Mouse (Mus musculus) stomach, postnatal 0 days (tissue): Measurements from ENCODE around the gene Rap1gap.

Experiments
- CTCF ChIP-seq: IDR thresholded peaks from 2 replicates; pipeline ENCODE4 v1.5.1; 2016; ENCODE audit warnings: antibody characterized with exemption, low read depth, mild to moderate bottlenecking, moderate library complexity
- EP300 ChIP-seq: optimal IDR thresholded peaks from 2 replicates; pipeline ENCODE3; 2016; ENCODE audit warnings: antibody characterized with exemption

- TF ChIP-seq CTCF (no peak), EP300 (no peak)
Measured at GRCm38 (mm10) chr4:137666958-137667345, 2.4 kb downstream of the Rap1gap start.
